Mouse (Mus musculus) olfactory bulb, adult 2 months (tissue): ENCODE results near the gene Rbp3.

Source experiments
- CTCF ChIP-seq: fragments of 200-500 bp; IDR thresholded peaks from 2 replicates; pipeline ENCODE4 v1.5.1; 2012; ENCODE audit warnings: low read depth, mild to moderate bottlenecking, low read length, moderate library complexity; ENCODE audit not compliant: insufficient read depth
- POLR2A ChIP-seq: fragments of 200-500 bp; IDR thresholded peaks from 2 replicates; pipeline ENCODE4 v1.6.1; 2012; ENCODE audit warnings: mild to moderate bottlenecking, low read depth, low read length, moderate library complexity; ENCODE audit not compliant: insufficient read depth

DNA sequence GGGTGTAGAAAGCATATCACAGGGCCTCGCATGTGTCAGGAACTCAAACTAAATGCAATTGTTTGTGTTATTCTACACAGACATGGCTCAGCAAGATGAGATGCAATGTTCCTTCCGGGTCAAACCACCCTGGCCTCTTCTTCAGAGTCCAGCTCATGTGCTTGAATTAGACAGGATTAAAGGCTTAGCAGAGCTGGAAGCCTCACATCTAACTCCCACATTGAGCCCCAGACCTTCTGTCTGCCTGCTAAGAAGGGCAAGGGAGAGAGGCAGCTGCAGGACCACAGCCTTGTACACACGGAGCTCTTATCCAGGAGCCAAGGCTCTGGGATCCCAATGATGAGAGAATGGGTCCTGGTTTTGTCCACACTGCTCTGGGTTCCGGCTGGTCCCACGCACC is at the start of gene Rbp3:
- TF ChIP-seq POLR2A (no peak), CTCF (no peak)
